Mouse (Mus musculus) cerebellum, postnatal 14 days (tissue): ENCODE measurements around the gene Rassf7.

Source experiments
- DNase-seq, 2 experiments: peaks; one replicate each; pipeline ENCODE4 v3.0.0; 2021; ENCODE audit warnings: mixed read lengths in 2 of 2

Gene Rassf7

GRCm38 (mm10) chr7:141198121-141198520, 17.5 kb upstream of the Rassf7 start:
- DNase-seq: no peak

GRCm38 (mm10) chr7:141204546-141204945, 11.1 kb upstream of the Rassf7 start:
- DNase-seq: no peak

GRCm38 (mm10) chr7:141205504-141205903, 10.2 kb upstream of the Rassf7 start:
- DNase-seq: no peak

- no peak for DNase-seq
Observed at GRCm38 (mm10) chr7:141206182-141206937, 9.3 kb upstream of the Rassf7 start.

GRCm38 (mm10) chr7:141209526-141209925, 6.1 kb upstream of the Rassf7 start:
- no peak for DNase-seq

- DNase-seq: no peak
Observed at GRCm38 (mm10) chr7:141210137-141210536, 5.5 kb upstream of the Rassf7 start.

- no peak for DNase-seq
Observed at GRCm38 (mm10) chr7:141210606-141211131, 5.0 kb upstream of the Rassf7 start.

GRCm38 (mm10) chr7:141213133-141213532, 2.5 kb upstream of the Rassf7 start:
- DNase-seq: no peak

- no peak for DNase-seq
Observed at GRCm38 (mm10) chr7:141213605-141214235, 1.9 kb upstream of the Rassf7 start, which contains the start of gene Lmntd2. Lmntd2 (minus strand) TSS chr7:141214080.

GRCm38 (mm10) chr7:141214310-141214709, 1.4 kb upstream of the Rassf7 start:
- no peak for DNase-seq

GRCm38 (mm10) chr7:141215880-141216733, 447 bp downstream of the Rassf7 start:
- peak; percentile 40 to 45 for DNase-seq

GRCm38 (mm10) chr7:141216894-141217293, 1.2 kb downstream of the Rassf7 start:
- no peak for DNase-seq

- no peak for DNase-seq
Observed at GRCm38 (mm10) chr7:141217343-141218013, 1.8 kb downstream of the Rassf7 start.

- no peak for DNase-seq
Observed at GRCm38 (mm10) chr7:141218141-141218540, 2.5 kb downstream of the Rassf7 start.

GRCm38 (mm10) chr7:141218557-141219133, 3.0 kb downstream of the Rassf7 start:
- DNase-seq: no peak

- no peak for DNase-seq
Observed at GRCm38 (mm10) chr7:141219558-141220099, 4.0 kb downstream of the Rassf7 start.

GRCm38 (mm10) chr7:141220377-141220776, 4.7 kb downstream of the Rassf7 start:
- no peak for DNase-seq

GRCm38 (mm10) chr7:141221249-141222125, 5.8 kb downstream of the Rassf7 start:
- peak; percentile 94 to 96 for DNase-seq

GRCm38 (mm10) chr7:141222126-141222467, 6.4 kb downstream of the Rassf7 start:
- DNase-seq: no peak

- DNase-seq: no peak
Observed at GRCm38 (mm10) chr7:141222696-141223215, 7.1 kb downstream of the Rassf7 start.

GRCm38 (mm10) chr7:141226535-141226934, 10.9 kb downstream of the Rassf7 start:
- DNase-seq: no peak
